Mouse (Mus musculus): ENCODE results near the gene Slc9a8.

Gene Slc9a8

DNA sequence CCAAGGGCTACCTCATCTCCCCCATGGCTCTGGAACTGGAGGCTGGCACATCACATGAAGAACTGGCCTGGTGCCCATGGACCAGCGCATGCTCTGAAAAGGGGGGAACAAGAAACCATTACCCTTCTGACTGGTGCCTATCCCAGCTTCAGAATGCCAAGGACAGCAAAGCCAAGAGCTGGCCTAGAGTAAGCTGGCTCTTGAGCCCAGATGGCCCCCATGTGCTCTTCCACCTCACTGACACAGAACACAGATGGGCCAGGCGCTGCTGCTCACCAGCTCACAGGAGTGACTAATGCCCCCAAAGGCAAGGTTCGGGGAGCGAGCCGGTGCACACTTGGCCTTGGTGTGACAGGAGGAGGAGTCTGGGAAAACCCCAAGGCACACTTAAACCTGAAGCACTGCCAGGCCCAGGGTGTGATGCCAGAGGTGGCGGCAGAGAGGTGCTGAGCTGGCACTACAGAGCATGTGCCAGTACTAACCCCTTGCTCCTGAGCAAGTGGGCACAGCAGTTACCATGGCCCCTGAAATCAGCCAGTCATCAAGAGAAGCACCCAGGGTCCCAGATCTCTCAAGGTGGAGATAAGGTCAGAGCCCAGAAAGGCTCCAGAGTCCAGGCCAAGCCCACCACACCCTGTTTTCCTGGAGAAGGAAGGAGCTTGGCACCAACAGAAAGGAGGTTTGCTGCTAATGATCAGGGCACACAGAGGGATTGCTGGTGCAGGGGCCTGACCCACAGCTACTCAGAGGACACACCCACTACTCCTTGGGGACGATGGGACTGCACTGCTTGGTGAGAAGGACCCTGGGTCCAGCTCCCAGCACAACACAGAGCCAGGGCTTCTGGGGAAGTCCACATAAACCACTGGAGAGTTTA, 64.2 kb downstream of the Slc9a8 start:
- DNase-seq: peak; percentile 58

DNA sequence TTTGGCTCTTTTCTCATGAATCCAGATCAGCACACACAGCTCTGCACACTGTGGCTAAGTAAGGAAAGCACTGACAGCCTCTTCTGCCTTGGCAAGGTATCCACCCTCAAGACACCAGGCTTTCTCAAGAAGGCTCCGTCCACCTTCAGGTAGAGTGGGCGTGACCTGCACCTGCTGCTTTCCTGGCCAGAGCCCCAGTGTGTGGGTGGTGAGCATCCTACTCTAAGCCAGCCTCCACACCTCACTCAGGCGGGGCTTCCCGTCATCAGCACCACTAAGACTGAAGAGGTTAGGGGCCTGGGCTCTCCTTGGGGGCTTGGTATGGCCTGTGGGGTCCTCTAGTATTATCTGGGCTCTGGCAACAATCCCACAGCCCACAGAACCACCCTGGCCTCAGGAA, 65.1 kb downstream of the Slc9a8 start:
- DNase-seq: no peak

- no peak for DNase-seq
Observed at GRCm38 (mm10) chr2:167487551-167487950, 66.0 kb downstream of the Slc9a8 start.

GRCm38 (mm10) chr2:167487994-167488393, 66.5 kb downstream of the Slc9a8 start:
- no peak for DNase-seq

DNA sequence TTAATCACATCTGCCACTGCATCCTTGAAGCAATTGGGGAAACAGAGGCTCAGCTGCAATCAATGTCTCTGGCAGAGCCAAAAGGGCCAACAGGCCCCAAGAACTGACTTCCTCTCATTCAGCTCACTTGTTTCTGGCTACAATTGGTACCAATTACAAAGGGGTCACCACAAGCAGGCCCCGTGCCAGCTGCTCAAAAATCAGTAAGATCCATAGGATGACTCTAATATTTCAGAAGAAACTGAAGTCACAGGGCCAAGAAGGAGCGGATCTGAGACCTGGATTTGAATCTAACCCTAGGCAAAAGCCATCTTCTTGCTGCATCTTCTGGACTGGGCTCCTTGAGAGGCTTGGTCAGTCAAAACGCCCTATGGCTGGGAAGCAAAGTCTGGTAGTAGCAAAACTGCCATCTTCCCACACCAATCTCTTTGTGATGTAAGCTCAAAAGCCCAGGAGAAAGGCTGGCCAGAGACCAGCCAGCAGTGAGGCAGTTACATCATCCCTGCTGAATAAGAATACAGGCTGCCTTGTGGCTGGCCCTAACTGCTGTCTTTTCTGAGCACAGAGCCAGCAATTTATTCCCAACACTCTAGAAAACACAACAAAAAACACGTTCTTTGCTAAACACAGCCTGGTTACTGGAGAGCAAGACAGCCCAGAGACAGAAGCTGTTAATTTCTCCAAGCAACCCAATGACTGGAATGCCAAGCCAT, 69.5 kb downstream of the Slc9a8 start:
- DNase-seq: no peak

- DNase-seq: peak; percentile 42
Observed at GRCm38 (mm10) chr2:167491757-167492708, 70.5 kb downstream of the Slc9a8 start, which contains the start of gene Rnf114. Rnf114 (plus strand) TSS chr2:167492645.

DNA sequence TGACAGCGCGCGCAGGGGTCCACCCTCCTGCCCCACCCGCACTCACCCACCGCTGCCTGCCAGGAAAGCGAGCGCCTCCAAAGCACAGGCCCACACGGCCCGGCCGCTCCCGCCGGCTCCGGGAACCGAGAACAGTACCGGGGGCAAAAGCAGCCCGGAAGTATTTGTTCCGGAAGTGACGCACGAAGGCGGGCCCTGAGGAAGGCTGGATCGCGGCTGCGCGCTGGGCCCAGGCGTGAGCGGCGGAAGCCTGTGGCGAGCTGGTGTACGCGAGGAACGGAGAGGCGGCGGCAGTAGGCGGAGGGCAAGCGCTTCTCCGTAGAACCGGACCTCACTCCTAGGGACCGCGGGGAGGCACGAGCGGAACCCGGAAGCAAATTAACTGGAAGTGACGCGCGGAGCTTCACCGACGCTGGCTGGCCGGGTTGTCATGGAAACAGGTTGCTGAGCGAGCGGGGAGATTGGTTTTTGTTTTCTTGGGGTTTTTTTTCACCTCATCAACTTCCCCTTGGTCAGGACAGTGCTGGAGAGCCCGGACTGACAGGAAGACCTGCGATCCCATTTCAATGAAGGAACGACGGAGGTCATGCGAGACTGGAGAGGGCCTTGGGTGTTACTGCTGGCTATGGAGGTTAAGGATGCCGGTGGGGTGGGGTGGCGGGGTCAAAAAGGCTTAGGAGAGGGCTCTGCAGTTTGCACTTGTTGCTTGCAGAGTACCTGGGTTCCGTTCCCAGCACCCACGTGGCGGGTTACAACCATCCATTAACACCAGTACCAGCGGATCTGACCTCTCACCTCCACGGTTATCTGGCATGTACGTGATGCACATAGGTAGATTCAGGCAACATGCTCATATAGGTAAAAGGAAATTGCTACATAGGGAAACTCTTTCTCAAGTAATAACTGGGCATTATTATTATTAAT, 71.5 kb downstream of the Slc9a8 start, which contains the start of gene Spata2:
TSS of gene Spata2 (minus strand) at position 175 of the 924 bp plus-strand sequence.
- DNase-seq: peak; percentile 92

DNA sequence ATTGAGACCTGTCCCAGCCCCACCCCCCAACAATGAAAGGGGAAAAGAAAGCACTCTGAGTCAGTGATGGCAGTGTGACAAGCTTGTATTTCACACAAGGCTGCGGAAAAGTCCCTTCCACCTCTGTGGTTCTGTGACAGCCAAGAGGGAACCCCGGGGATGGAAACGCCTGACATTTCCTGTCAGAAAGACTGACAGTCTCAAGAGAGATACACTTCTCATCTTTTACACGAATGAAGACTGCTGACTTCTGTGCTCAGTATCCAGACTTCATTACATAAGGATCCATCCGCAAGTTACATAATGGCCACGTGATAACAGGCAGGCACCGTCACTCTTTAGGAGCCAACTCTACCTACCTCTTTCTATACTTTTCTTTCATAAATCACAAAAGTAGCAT, 74.9 kb downstream of the Slc9a8 start:
- DNase-seq: no peak

DNA sequence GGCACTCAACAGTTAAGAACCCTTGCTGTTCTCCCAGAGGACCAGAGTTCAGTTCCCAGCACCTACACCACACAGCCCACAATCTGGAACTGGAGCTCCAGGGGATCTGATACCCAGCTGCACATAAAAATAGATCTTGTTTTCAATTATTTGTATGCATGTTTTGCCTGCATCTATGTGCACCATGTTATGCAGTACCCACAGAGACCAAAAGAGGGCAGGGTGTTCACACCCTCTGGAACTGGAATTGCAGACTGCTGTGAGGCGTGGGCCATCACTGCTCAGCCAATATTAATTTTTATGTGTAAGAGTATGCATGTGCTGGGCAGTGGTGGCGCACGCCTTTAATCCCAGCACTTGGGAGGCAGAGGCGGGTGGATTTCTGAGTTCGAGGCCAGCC, 75.8 kb downstream of the Slc9a8 start:
- DNase-seq: no peak

DNA sequence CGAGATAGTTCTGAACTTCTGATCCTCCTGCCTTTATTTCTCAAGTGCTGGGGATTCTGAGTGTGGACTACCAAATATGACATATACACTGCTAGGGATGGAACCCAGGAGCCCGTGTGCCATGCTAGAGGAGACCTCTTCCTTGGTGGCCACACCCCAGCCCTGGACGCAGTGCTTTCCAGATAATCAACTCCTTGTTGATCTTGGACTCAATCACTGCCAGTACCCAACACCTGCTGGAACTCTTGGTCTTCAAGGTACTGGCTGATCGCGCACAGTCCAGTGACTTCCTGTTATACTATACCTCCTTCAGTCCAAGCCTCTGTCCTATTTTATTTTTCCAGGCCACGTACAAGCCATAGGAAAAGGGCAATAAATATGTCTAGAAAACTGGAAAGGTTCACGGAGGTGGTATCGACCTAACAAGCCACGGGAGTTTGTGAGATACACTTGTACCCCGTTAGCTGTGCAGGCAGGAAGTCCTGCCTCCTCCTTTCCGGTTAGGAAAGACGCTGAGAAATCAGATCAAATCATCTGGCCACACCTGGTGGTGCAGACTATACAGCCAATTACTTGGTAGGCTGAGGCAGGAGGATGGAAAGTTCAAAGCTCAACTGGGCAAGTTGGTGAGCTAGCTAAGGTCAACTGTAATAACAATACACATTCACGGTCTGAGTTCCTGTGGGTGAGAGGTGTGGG, 81.2 kb downstream of the Slc9a8 start:
- no peak for DNase-seq

- DNase-seq: peak; percentile 93
Observed at GRCm38 (mm10) chr2:167503253-167503895, 81.9 kb downstream of the Slc9a8 start.

GRCm38 (mm10) chr2:167503896-167504349, 82.4 kb downstream of the Slc9a8 start:
- peak; percentile 44 for DNase-seq

DNA sequence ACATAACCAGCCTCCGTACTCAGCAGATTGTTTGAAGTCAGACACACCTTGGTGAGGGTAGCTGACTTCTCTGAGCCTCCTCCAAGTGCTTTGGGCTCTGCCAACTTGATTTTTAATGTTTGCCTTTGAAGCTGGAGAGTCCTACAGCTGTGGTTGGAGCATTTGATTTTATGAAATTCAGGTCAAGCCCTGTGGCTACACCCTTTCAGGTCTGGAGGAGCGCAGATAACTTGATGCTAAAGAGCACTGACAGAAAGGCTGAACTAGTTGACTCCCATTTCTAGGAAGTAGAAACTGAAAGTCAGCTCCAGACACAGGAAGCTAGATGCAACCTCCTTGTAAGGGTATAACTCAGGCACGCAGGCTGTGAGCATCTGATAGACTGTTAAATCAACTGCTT, 83.6 kb downstream of the Slc9a8 start:
- DNase-seq: no peak

- no peak for DNase-seq
Observed at GRCm38 (mm10) chr2:167506546-167507260, 85.2 kb downstream of the Slc9a8 start.

GRCm38 (mm10) chr2:167507719-167508385, 86.3 kb downstream of the Slc9a8 start:
- no peak for DNase-seq

- DNase-seq: no peak
Observed at GRCm38 (mm10) chr2:167508569-167508968, 87.1 kb downstream of the Slc9a8 start.

- DNase-seq: no peak
Observed at GRCm38 (mm10) chr2:167510485-167510884, 89.0 kb downstream of the Slc9a8 start.

GRCm38 (mm10) chr2:167512365-167512764, 90.9 kb downstream of the Slc9a8 start:
- DNase-seq: no peak

- no peak for DNase-seq
Observed at GRCm38 (mm10) chr2:167512970-167513369, 91.5 kb downstream of the Slc9a8 start.

Measured in right cerebral cortex, postnatal 14 days (tissue).